Mouse (Mus musculus) intestine, embryonic 16.5 days (tissue): ENCODE data around the gene Ntrk3. TPM values are rescaled to one million over a fixed set of nuclear protein-coding genes. Genes with fewer than 3 reads are reported as not detected.

ENCODE experiments used
- ATAC-seq: fragments of 200-750 bp; cut with Nextera tagmentation; 2 replicates; pipeline ENCODE4 v1.8.0; 2017; ENCODE audit warnings: moderate TSS enrichment, moderate library complexity
- H3K27ac ChIP-seq: fragments of 300-500 bp; sonication (generic); 2 replicates; pipeline ENCODE4 v1.5.1; 2014; ENCODE audit warnings: mild to moderate bottlenecking, low read length
- H3K27me3 ChIP-seq: fragments of 300-500 bp; sonication (generic); replicated peaks from 2 replicates; pipeline ENCODE4 v1.6.1; 2014; ENCODE audit warnings: low read length, control low read depth, mixed read lengths; ENCODE audit not compliant: control insufficient read depth, insufficient read depth
- H3K36me3 ChIP-seq: fragments of 300-500 bp; sonication (generic); 2 replicates; pipeline ENCODE4 v1.6.1; 2014; ENCODE audit warnings: low read length, control low read depth; ENCODE audit not compliant: control insufficient read depth, insufficient read depth
- H3K4me1 ChIP-seq: fragments of 300-500 bp; sonication (generic); 2 replicates; pipeline ENCODE4 v1.6.1; 2014; ENCODE audit warnings: low read length, control low read depth, mixed read lengths; ENCODE audit not compliant: control insufficient read depth, insufficient read depth
- H3K4me2 ChIP-seq: fragments of 300-500 bp; sonication (generic); 2 replicates; pipeline ENCODE4 v1.6.1; 2014; ENCODE audit warnings: low read depth, low read length, control low read depth
- H3K4me3 ChIP-seq: fragments of 300-500 bp; sonication (generic); 2 replicates; pipeline ENCODE4 v1.5.1; 2014; ENCODE audit warnings: mild to moderate bottlenecking, low read length
- H3K9ac ChIP-seq: fragments of 300-500 bp; sonication (generic); 2 replicates; pipeline ENCODE4 v1.6.1; 2014; ENCODE audit warnings: low read depth, low read length
- H3K9me3 ChIP-seq: fragments of 300-500 bp; sonication (generic); 2 replicates; pipeline ENCODE4 v1.6.1; 2016; ENCODE audit warnings: low read length, control low read depth; ENCODE audit not compliant: control insufficient read depth
- WGBS: fragments of 180-500 bp; shearing (Covaris S2); extraction: QIAGEN DNeasy Blood & Tissue Kit; methylation state at CpG from one replicate; pipeline ENCODE4 v1.1.7; 2014; 5-methylcytosine and 5-hydroxymethylcytosine counted together
- polyA plus RNA-seq: library from polyadenylated mRNA; unstranded; fragments of >200 nt; fragmentation: Nextera tagmentation; extraction: Ambion mirVana; gene quantifications from 2 replicates; pipeline ENCODE4 v1.2.1, GENCODE M21; 2015

The Ntrk3 gene
- polyA plus RNA-seq, 1 experiment from 2014 or later, result 2.1 TPM

DNA sequence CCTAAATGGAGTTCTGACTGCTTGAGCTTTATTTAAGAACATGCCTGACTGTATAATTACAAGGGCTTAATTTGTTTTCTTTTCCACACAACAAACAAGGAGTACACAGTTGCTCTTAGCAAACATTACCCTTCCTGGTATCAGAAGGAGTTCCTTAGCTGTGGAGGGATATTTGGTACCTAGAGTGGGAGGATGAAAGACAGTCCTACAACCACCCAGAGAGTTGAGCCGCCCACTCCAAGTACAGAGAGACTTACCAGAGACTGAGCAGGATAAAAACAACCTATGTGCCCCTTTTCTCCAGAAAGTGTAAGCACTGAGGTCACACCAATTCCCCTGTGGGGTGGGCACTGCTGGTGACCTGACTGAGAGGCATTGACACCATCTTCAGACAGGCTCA lies 237.8 kb downstream of the Ntrk3 start:
- Histone ChIP-seq H3K9me3 (no peaks in the 10 kb centered on the region), H3K9ac (no peak overlapping the region), H3K4me2 (no peak overlapping the region), H3K27me3 (no peaks in the 10 kb centered on the region), H3K4me3 (no peak overlapping the region), H3K36me3 (no peaks in the 10 kb centered on the region), H3K27ac (no peak overlapping the region), H3K4me1 (no peaks in the 10 kb centered on the region)
- WGBS, result 80% methylated on average over 1 of the region's 1 CpGs
- ATAC-seq, result no peak

DNA sequence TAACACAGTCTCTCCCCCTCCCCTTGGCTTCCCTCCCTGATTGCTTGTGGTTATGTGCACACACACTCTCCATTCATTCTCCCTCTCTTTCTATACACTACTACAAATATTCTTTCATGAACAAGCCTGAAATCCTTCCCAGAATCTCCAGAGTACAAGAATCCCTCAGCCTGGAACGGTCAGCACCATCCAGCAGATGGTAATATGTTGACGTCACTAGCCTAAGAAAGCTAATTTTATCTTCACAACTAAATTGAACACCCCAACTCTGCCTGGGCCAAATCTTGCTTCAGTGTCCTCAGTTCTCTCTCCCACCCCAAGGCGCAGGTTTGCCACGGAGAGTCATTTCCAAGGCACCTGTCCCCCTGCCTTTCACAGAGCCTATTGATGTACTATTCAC lies 239.5 kb downstream of the Ntrk3 start:
- no peak for ATAC-seq
- Histone ChIP-seq H3K9ac (no peak overlapping the region), H3K4me1 (no peaks in the 10 kb centered on the region), H3K27me3 (no peaks in the 10 kb centered on the region), H3K4me3 (no peak overlapping the region), H3K9me3 (no peaks in the 10 kb centered on the region), H3K4me2 (no peak overlapping the region), H3K27ac (no peak overlapping the region), H3K36me3 (no peaks in the 10 kb centered on the region)
- 81% methylated on average over 4 of the region's 4 CpGs for WGBS

DNA sequence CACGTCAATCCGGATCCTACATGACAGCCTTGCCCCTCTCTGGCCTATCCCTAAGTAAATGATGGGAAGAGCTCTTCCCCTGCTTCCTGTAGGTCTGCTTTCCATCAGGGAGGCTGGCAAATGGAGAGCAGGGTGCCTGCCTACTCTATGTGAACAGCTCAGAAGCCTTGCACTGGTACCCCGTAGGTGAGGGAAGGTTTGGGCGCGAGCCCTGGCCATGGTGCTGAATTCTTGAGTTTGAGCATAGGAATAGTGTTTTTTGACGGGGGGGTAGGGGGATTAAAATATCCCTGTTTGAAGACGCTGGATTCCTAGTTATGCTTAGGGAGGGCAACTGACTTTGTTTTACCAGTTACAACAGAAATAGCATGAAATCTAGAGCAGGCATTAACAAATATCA lies 240.0 kb downstream of the Ntrk3 start:
- Histone ChIP-seq H3K9me3 (no peaks in the 10 kb centered on the region), H3K9ac (no peak overlapping the region), H3K27me3 (no peaks in the 10 kb centered on the region), H3K4me1 (no peaks in the 10 kb centered on the region), H3K4me3 (no peak overlapping the region), H3K36me3 (no peaks in the 10 kb centered on the region), H3K27ac (no peak overlapping the region), H3K4me2 (no peak overlapping the region)
- WGBS, result 38% methylated on average over 7 of the region's 7 CpGs
- no peak for ATAC-seq

DNA sequence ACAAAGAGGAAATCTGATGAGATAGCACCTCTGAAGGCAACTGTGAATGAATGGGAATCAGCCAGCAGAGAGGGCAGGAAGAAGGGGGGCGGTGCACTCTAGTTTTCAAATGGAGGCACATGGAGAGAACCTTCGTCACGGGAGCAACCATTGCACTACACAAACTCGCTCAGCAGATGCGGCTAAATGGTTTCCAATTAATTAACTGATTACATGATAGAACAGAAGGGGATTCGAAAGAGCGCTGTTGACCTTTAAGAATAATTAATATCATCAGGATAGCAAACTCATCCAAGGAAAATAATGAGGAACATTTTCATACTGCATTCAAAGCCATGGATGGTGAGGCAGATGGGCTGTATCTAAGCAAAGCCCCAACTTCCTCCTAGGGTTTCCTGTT lies 244.2 kb downstream of the Ntrk3 start:
- Histone ChIP-seq H3K9ac (no peak overlapping the region), H3K9me3 (no peaks in the 10 kb centered on the region), H3K4me2 (no peak overlapping the region), H3K4me3 (no peak overlapping the region), H3K4me1 (no peaks in the 10 kb centered on the region), H3K36me3 (no peaks in the 10 kb centered on the region), H3K27me3 (no peaks in the 10 kb centered on the region), H3K27ac (no peak overlapping the region)
- WGBS, result 91% methylated on average over 7 of the region's 7 CpGs
- ATAC-seq, result no peak

- no peaks in the 10 kb centered on the region for H3K27me3 ChIP-seq
- H3K27ac ChIP-seq, result no peak overlapping the region
- 41% methylated on average over 7 of the region's 7 CpGs for WGBS
- H3K4me1 ChIP-seq, result no peaks in the 10 kb centered on the region
- H3K9me3 ChIP-seq, result no peaks in the 10 kb centered on the region
- H3K4me2 ChIP-seq, result no peak overlapping the region
- ATAC-seq, result no peak
- no peaks in the 10 kb centered on the region for H3K36me3 ChIP-seq
- H3K4me3 ChIP-seq, result no peak overlapping the region
- no peak overlapping the region for H3K9ac ChIP-seq
Observed at GRCm38 (mm10) chr7:78491176-78491575, 246.6 kb downstream of the Ntrk3 start.

DNA sequence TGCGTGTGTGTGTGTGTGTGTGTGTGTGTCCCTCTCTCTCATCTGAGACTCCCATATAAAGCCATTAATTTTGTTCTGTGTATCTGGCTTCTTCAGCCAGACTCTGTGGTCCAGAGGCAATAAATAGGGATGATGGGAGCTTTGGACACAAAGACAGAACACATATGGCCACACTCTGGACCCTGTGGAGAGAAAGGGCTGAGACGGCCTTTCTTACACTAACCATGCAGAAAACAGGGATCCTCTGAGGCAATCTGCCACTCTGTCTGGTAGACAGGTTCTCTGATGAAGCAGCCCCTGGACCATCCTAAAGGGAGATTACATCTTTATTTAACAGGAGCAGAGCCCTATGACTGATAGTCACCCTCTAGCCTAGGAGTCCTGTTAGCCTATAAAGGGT lies 253.5 kb downstream of the Ntrk3 start:
- H3K27me3 ChIP-seq, result no peaks in the 10 kb centered on the region

GRCm38 (mm10) chr7:78483729-78484128 lies 254.1 kb downstream of the Ntrk3 start:
- Histone ChIP-seq H3K36me3 (no peaks in the 10 kb centered on the region), H3K9me3 (no peaks in the 10 kb centered on the region), H3K27ac (no peak overlapping the region), H3K27me3 (no peaks in the 10 kb centered on the region), H3K4me3 (no peak overlapping the region), H3K4me1 (no peaks in the 10 kb centered on the region), H3K9ac (no peak overlapping the region), H3K4me2 (no peak overlapping the region)
- WGBS, result 86% methylated on average over 3 of the region's 3 CpGs
- no peak for ATAC-seq

More for the DNA sequence above, 253.5 kb downstream of the Ntrk3 start:
- WGBS, result 76% methylated on average over 2 of the region's 2 CpGs
- no peak overlapping the region for H3K9ac ChIP-seq
- no peak overlapping the region for H3K27ac ChIP-seq
- H3K4me2 ChIP-seq, result no peak overlapping the region
- no peaks in the 10 kb centered on the region for H3K9me3 ChIP-seq
- ATAC-seq, result no peak
- H3K4me1 ChIP-seq, result no peaks in the 10 kb centered on the region
- H3K4me3 ChIP-seq, result no peak overlapping the region
- H3K36me3 ChIP-seq, result no peaks in the 10 kb centered on the region

- Histone ChIP-seq H3K27ac (no peak overlapping the region), H3K9ac (no peak overlapping the region), H3K36me3 (no peaks in the 10 kb centered on the region), H3K27me3 (no peaks in the 10 kb centered on the region), H3K4me2 (no peak overlapping the region), H3K4me1 (no peaks in the 10 kb centered on the region), H3K9me3 (no peaks in the 10 kb centered on the region), H3K4me3 (no peak overlapping the region)
- no peak for ATAC-seq
- 89% methylated on average over 2 of the region's 2 CpGs for WGBS
Observed at GRCm38 (mm10) chr7:78483061-78483460, 254.8 kb downstream of the Ntrk3 start.

DNA sequence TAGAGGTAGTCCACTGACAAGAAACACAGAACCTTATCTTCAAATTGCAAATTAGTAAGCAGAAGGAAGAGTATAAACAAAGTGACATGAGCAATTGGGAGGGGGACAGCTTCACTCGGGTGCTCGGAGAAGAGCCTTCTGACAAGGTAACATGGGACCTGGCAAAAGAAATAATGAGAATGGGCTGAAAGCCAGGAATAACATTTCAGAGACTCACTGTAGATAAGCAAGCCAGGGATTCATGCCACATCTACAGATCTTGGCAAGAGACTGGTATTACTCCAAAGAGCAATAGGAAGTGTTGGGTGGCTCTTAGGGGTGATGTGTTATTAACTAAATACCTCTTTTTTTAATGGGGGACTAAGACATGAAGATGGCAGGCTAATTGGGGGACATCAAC lies 258.9 kb downstream of the Ntrk3 start:
- no peaks in the 10 kb centered on the region for H3K27me3 ChIP-seq
- WGBS, result 67% methylated on average over 2 of the region's 2 CpGs
- H3K27ac ChIP-seq, result no peak overlapping the region
- no peak overlapping the region for H3K9ac ChIP-seq
- ATAC-seq, result no peak
- no peaks in the 10 kb centered on the region for H3K9me3 ChIP-seq
- no peaks in the 10 kb centered on the region for H3K4me1 ChIP-seq
- H3K36me3 ChIP-seq, result no peaks in the 10 kb centered on the region
- H3K4me2 ChIP-seq, result no peak overlapping the region
- no peak overlapping the region for H3K4me3 ChIP-seq

- Histone ChIP-seq H3K4me3 (no peak overlapping the region), H3K9me3 (no peaks in the 10 kb centered on the region), H3K4me1 (no peaks in the 10 kb centered on the region), H3K27ac (no peak overlapping the region), H3K4me2 (no peak overlapping the region), H3K9ac (no peak overlapping the region), H3K27me3 (no peaks in the 10 kb centered on the region), H3K36me3 (no peaks in the 10 kb centered on the region)
- no peak for ATAC-seq
- WGBS, result 84% methylated on average over 4 of the region's 4 CpGs
Observed at GRCm38 (mm10) chr7:78471755-78472154, 266.1 kb downstream of the Ntrk3 start.
